Mouse (Mus musculus): ENCODE measurements at regions not wholly inside any gene's neighbourhood (a gene's known extent, or its start where the extent isn't known, plus 50 kb on each side); places are given as distances from the start of the nearest gene placed in this dataset. TPM values are rescaled to one million over a fixed set of nuclear protein-coding genes. Genes with fewer than 3 reads are reported as not detected.

DNA sequence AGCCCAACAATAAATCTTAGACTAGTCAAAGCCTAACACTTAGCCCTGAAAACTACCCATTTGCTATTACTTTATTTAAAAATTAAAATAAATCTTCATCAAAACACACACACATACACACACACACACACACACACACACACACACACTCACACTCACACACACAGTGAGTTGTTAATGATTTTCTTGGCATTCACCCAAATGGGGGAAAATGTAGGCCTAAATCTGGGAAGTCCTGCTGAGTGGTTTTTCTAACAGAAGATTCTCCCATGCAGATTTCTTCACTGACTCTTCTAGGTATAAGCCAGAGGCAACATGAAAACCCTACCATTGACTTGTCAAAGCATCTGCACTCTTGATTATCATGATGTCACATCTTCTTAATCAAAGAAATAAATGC is 260.9 kb downstream of the Atp6ap1l start:
- Histone ChIP-seq H3K9ac (replicated peaks; ENCODE audit: low read length) (no peak overlapping the region), H3K36me3 (ENCODE audit: insufficient read depth, low read length) (no peaks in the 10 kb centered on the region), H3K4me3 (ENCODE audit: low read length) (no peak overlapping the region), H3K9me3 (ENCODE audit: low read length) (no peaks in the 10 kb centered on the region), H3K27me3 (ENCODE audit: insufficient read depth, low read length) (no peaks in the 10 kb centered on the region), H3K4me2 (replicated peaks; ENCODE audit: low read depth, low read length) (no peak overlapping the region), H3K27ac (ENCODE audit: low read length) (no peak overlapping the region), H3K4me1 (ENCODE audit: insufficient read depth, low read length) (no peaks in the 10 kb centered on the region)
- no peak for ATAC-seq (ENCODE audit: low FRiP score, low TSS enrichment)

DNA sequence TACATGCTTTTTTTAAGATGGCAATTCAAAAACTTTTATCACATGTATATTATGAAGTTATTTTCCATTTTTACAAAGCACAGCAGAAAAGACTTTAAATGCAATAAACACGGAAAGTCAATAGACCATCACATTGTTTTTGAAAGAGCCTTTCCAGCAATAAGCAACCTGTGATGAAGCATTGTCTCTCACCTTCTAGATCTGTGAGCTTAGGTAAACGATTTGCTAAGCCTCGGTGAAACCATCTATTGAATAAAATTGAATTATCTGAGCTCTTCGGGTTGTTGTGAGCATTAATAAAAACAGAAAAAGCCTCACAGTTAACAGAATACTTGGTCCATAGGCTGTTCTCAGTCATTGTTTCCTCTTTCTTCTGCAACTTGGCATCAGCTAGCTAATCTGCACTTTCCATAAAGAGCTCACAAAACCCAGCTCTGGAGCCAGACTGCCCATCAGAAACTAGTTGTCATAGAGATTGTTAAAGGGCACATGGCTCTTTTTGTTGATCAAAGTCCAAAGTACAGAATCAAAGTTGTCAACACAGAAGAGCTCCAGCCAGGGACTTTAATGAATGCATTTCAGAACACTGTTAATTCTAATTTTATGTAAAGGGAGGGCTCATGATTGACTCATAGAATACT is 261.5 kb downstream of the Atp6ap1l start:
- Histone ChIP-seq H3K9me3 (ENCODE audit: low read length) (no peaks in the 10 kb centered on the region), H3K9ac (replicated peaks; ENCODE audit: low read length) (no peak overlapping the region), H3K36me3 (ENCODE audit: insufficient read depth, low read length) (no peaks in the 10 kb centered on the region), H3K27me3 (ENCODE audit: insufficient read depth, low read length) (no peaks in the 10 kb centered on the region), H3K4me2 (replicated peaks; ENCODE audit: low read depth, low read length) (no peak overlapping the region), H3K4me3 (ENCODE audit: low read length) (no peak overlapping the region), H3K4me1 (ENCODE audit: insufficient read depth, low read length) (no peaks in the 10 kb centered on the region), H3K27ac (ENCODE audit: low read length) (no peak overlapping the region)
- ATAC-seq (ENCODE audit: low FRiP score, low TSS enrichment): no peak
- 82% methylated on average over 4 of the region's 4 CpGs for WGBS

DNA sequence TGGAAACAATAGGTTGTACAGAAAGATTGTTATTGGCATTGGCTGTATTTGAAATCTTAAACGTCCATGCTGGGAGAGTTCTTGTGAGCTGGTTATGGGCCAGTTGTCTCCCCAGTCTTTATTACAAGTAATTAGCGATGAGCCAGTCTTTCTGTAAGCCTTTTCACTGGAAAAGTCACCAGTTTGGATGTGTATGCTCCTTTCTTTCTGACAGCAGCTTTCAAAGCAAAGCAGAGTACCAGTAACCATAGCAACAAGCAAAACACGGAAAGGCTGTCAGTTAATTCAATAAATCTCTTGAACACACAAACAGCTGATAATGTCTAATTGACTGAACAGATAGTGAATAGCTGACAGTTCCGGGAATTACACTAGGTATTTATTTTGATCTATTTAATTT is 262.0 kb downstream of the Atp6ap1l start:
- Histone ChIP-seq H3K4me1 (ENCODE audit: insufficient read depth, low read length) (no peaks in the 10 kb centered on the region), H3K9me3 (ENCODE audit: low read length) (no peaks in the 10 kb centered on the region), H3K27ac (ENCODE audit: low read length) (no peak overlapping the region), H3K27me3 (ENCODE audit: insufficient read depth, low read length) (no peaks in the 10 kb centered on the region), H3K36me3 (ENCODE audit: insufficient read depth, low read length) (no peaks in the 10 kb centered on the region), H3K9ac (replicated peaks; ENCODE audit: low read length) (no peak overlapping the region), H3K4me2 (replicated peaks; ENCODE audit: low read depth, low read length) (no peak overlapping the region), H3K4me3 (ENCODE audit: low read length) (no peak overlapping the region)
- 57% methylated on average over 4 of the region's 4 CpGs for WGBS
- ATAC-seq (ENCODE audit: low FRiP score, low TSS enrichment): no peak

GRCm38 (mm10) chr13:90642206-90642823 is 262.8 kb downstream of the Atp6ap1l start:
- H3K36me3 ChIP-seq (ENCODE audit: insufficient read depth, low read length): no peaks in the 10 kb centered on the region
- H3K4me1 ChIP-seq (ENCODE audit: insufficient read depth, low read length): no peaks in the 10 kb centered on the region
- H3K9me3 ChIP-seq (ENCODE audit: low read length): no peaks in the 10 kb centered on the region
- H3K4me2 ChIP-seq (replicated peaks; ENCODE audit: low read depth, low read length): no peak overlapping the region
- ATAC-seq (ENCODE audit: low FRiP score, low TSS enrichment): no peak
- H3K27ac ChIP-seq (ENCODE audit: low read length): no peak overlapping the region
- H3K27me3 ChIP-seq (ENCODE audit: insufficient read depth, low read length): no peaks in the 10 kb centered on the region
- 82% methylated on average over 5 of the region's 5 CpGs for WGBS
- no peak overlapping the region for H3K4me3 ChIP-seq (ENCODE audit: low read length)
- H3K9ac ChIP-seq (replicated peaks; ENCODE audit: low read length): no peak overlapping the region

Small RNAs in the stretch of these regions (microRNA-seq; reads per million reads assigned to microRNA genes)
- not detected for gene Gm44338
